Mouse (Mus musculus) layer of hippocampus, adult 8-10 months (tissue): ENCODE results near the gene Tprn. TPM values are rescaled to one million over a fixed set of nuclear protein-coding genes. Genes with fewer than 3 reads are reported as not detected.

Experiments
- DNase-seq, 2 experiments: peaks; one replicate each; pipeline ENCODE4 v3.0.0; 2022; ENCODE audit warnings: low spot score in 2 of 2
- total RNA-seq, 4 experiments: library from RNA; stranded (reverse); gene quantifications; 2 replicates each; pipeline ENCODE4 v1.2.4; 2022

Gene Tprn
- total RNA-seq, 4 experiments from 2014 or later, result 19.9 to 27.8 (median 24.3) TPM

DNA sequence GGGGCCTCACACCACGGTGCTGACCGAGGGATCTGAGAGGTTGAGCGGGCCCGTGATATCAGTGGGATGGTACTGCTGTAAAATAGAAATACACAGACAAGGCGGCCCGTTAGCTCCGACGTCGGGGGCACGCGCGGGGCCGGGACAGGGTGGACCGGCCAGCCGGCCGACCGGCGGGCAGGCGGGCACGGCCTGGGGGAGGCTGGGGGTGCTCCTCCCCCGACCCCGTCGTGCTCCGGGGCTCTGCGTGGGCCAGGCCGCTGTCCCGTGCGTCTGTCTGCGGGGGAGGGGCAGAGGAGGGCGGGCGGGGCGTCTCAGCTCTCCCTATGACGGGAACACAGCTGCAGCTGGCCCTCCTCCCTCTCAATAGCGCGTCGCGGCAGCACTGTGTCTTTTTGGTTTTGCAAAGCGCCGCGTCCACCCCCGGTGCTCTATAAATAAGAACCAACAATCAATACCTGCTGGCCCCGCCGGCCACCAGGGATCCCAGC is 29.7 kb downstream of the Tprn start:
- peak in 1 of 2 experiments; percentile 38 for DNase-seq

GRCm38 (mm10) chr2:25292856-25293255 is 30.4 kb downstream of the Tprn start:
- DNase-seq, result peak in 1 of 2 experiments; percentile 66

GRCm38 (mm10) chr2:25293706-25294105 is 31.3 kb downstream of the Tprn start:
- DNase-seq, result no peak

DNA sequence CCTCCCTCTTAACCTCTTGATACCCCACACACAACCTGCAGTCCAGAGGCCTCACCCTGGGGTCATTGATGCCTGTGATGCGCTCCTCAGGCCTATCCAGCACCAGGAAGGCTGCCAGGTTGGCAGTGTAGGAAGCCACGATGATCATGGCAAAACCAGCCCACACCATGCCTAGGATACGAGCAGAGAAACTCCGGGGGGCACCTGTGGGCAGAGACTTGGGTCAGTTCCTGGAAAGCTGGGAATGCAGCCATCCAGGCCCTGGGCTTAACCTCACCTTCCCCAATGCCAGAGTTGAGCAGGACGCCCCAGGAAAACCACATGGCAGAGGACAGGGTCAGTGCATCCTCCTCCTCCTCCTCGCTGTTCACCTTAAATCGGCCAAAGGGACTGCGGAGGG is 34.7 kb downstream of the Tprn start:
- DNase-seq, result no peak

GRCm38 (mm10) chr2:25298046-25298445 is 35.6 kb downstream of the Tprn start:
- no peak for DNase-seq

DNA sequence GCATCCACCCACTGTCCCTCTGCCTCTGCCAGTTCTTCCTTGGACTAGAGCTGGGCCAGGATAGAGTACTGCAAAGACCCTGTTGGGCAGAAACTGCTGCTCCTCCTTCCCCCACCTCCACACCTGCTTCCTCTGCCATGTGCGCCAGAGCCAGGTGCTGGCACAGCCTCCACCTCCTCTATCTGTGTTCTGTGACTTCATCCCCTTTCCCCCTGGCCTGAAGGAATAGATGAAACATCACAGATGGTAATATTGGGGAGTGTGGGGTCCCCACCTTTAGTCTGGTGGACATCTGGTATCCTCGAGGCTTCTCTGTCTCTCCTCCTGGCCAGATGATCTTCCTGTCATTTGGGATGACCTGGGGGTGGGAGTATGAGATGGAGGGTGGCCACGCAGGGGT is 41.0 kb downstream of the Tprn start:
- no peak for DNase-seq

DNA sequence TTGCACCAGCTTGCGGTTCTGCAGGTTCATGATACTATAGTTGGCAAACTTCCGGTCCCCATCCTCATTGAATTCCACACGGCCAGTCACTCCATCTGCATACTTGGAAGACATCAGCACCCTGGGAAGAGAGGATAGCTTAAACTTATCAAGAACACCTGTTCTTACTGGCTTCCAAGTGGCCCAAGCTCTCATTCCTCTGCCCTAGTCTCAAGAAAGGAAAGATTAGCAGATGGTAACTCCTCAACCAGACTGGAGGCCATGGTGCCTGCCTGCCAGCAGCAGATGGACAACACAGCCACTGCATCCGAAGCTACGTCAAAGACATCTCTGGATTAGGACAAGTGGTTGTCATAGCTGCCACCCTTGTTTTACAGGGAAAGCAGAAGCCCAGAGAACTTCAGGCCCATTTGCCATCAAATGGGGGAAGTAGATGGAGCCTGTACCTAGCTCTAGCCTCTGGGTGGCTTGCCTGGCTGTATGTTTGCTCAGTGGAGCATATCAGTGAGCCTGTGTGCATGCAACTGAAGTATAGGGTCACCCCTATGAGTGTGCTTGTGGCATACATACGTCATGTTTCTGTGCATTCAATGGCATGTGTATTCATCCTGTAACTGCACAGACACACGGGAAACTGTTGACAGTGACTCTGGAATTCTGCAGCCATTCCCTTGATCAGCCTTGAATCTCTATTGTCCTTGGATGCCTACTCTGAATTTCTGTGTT is 41.7 kb downstream of the Tprn start:
- no peak for DNase-seq

- DNase-seq, result peak in 1 of 2 experiments; percentile 36
Observed at GRCm38 (mm10) chr2:25304657-25305541, 42.5 kb downstream of the Tprn start.

GRCm38 (mm10) chr2:25305587-25306359 is 43.4 kb downstream of the Tprn start:
- no peak for DNase-seq

DNA sequence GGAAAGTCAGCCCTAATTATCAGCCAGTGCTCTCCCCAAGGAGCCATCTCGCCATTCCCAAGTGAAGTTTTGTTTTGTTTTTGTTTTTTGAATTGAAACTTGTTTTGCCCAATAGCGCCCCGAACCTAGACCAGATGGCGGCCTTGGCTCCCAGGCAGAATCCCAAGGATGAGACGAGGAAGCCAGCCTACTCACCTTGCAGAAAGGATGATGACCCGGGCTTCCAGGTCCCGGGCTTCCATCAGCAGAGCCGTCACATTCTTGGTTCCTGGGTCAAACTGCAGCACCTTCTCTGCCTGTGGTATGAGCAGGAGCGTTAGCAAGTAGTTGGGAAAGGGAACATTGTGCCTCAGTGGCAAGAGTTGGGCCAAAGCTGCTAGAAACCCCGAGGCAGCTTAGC is 47.8 kb downstream of the Tprn start:
- DNase-seq, result no peak

DNA sequence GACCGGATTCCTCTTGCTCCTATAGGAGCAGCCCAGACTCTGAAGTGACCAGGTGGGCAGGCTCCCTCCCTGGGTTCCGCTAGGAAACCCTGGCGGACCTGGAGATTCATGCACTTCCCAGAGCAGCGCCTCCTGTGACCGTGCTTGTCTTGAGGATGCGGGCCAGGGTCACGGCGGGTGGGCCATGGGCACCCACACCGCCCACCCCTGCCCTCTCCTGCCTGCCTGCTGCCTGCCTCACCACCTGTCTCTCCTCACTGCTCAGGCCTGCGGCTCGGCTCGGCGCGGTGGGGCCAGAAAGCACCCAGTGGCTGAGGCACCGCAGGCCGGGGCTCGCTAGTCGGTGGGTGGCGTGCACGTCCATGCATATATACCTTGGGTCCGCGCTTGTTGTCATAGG is 48.6 kb downstream of the Tprn start:
- DNase-seq, result no peak

DNA sequence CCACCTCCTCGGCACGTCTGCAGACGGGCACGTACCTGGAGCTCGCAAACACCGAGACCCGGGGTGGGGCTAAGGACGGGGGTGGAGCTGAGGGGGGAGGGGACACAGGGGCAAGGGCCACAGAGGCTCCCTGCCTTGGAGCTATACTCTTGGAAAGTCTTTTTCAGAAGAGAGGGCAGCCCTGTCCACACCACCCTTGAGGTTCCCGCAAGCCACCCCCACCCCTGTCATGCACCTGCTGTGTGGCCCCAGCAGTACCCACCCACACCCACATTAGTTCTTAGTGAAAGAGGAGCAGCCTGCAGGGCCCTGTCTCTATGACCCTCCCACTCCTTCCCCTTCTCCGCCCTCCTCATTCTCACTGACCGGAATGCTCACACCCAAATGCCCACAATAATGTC is 49.1 kb downstream of the Tprn start:
- no peak for DNase-seq

GRCm38 (mm10) chr2:25318119-25318966 is 55.9 kb downstream of the Tprn start:
- no peak for DNase-seq

DNA sequence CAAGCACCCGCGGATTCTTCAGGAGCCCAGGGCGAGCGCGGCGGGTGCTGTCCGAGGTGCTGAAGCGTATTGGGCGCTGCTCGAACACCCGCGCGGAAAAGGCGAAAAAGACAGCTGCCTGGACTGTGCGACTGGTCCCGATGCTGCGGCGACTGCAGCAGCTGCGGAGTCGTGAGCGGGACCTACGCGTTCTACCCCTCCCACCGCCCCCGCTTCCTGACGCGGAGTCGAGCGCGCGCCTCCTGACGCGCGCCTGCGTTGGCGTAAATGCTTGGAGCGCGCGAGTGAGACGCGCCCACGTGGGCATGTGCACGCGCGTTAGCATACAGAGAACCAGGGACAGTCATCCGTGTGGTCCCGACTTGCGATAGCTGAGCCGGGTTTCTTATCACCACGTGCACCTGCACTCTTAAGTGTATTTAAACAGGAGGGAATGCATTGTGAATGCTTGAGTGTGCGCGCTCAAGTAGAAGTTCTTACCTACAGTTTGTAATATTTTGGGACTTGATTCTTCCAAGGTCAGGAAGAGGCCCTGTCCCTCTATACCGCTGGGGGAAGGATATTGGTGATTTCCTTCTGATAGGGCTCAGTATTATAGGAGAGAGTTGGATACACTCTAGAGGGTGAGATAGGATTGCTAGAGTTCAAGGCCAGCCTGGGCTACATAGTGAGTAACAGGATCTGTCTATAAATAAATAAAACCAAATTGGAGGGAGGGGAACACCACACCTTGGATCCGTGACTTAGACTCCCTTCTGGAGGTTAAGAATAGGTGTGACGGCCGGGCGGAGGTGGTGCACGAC is 56.8 kb downstream of the Tprn start, which contains the start of gene Grin1:
Gene Grin1 (minus strand): TSS at position 217 of the 803 bp plus-strand sequence.
- DNase-seq, result peak; percentile 82 to 88

Other genes starting within 250 kb of the Tprn start
- 100 to 1,000 TPM; 768 to 931 (median 837) TPM for gene Nsmf, start 208.3 kb upstream of the Tprn start, total RNA-seq
- gene Entpd8, start 182.3 kb upstream of the Tprn start, total RNA-seq, result not detected
- not detected for gene Noxa1, start 167.5 kb upstream of the Tprn start, total RNA-seq
- 10 to 100 TPM; 16.9 to 20.4 (median 19.5) TPM for gene Nrarp, start 81.9 kb upstream of the Tprn start, total RNA-seq
- 1 to 10 TPM; 2.2 to 4.6 (median 2.8) TPM for gene Tor4a, start 65.7 kb upstream of the Tprn start, total RNA-seq
- gene Nelfb, start 51.1 kb upstream of the Tprn start, total RNA-seq, result 10 to 100 TPM; 56.7 to 64.9 (median 64.0) TPM
- gene Stpg3, start 48.0 kb upstream of the Tprn start, total RNA-seq, result under 1 TPM in 2 of 4 experiments, not detected in 2; 0.27 to 0.29 TPM
- gene Fam166a, start 43.9 kb upstream of the Tprn start, total RNA-seq, result not detected
- gene Tubb4b, start 37.9 kb upstream of the Tprn start, total RNA-seq, result 100 to 1,000 TPM; 303 to 348 (median 313) TPM
- not detected for gene Slc34a3, start 28.3 kb upstream of the Tprn start, total RNA-seq
- not detected for gene Rnf224, start 25.8 kb upstream of the Tprn start, total RNA-seq
- 100 to 1,000 TPM; 219 to 241 (median 229) TPM for gene Rnf208, start 20.4 kb upstream of the Tprn start, total RNA-seq
- gene Cysrt1, start 20.2 kb upstream of the Tprn start, total RNA-seq, result not detected
- 1 to 10 TPM; 3.3 to 5.5 (median 4.4) TPM for gene AL732309.1, start 15.8 kb upstream of the Tprn start, total RNA-seq
- gene Tmem203, start 7.2 kb upstream of the Tprn start, total RNA-seq, result 10 to 100 TPM; 27.0 to 44.4 (median 33.9) TPM
- 10 to 100 TPM; 59.0 to 71.0 (median 64.3) TPM for gene Ssna1, start 9.8 kb downstream of the Tprn start, total RNA-seq
- gene Anapc2, start 9.9 kb downstream of the Tprn start, total RNA-seq, result 100 to 1,000 TPM in 2 of 4 experiments, 10 to 100 TPM in 2; 87.9 to 110 (median 99.0) TPM
- gene Tmem210, start 25.5 kb downstream of the Tprn start, total RNA-seq, result not detected
- not detected for gene Lrrc26, start 27.3 kb downstream of the Tprn start, total RNA-seq
- gene Grin1, start 56.6 kb downstream of the Tprn start, total RNA-seq, result 100 to 1,000 TPM; 366 to 436 (median 415) TPM
- 10 to 100 TPM; 53.7 to 68.2 (median 59.6) TPM for gene Man1b1, start 69.7 kb downstream of the Tprn start, total RNA-seq
- 10 to 100 TPM; 38.9 to 52.9 (median 45.4) TPM for gene Dpp7, start 93.7 kb downstream of the Tprn start, total RNA-seq
- gene Uap1l1, start 103.1 kb downstream of the Tprn start, total RNA-seq, result 10 to 100 TPM; 12.0 to 28.7 (median 20.3) TPM
- gene Sapcd2, start 109.7 kb downstream of the Tprn start, total RNA-seq, result 1 to 10 TPM; 2.4 to 4.6 (median 4.2) TPM
- 10 to 100 TPM; 14.6 to 20.7 (median 16.8) TPM for gene Entpd2, start 133.3 kb downstream of the Tprn start, total RNA-seq
- gene Npdc1, start 136.7 kb downstream of the Tprn start, total RNA-seq, result 100 to 1,000 TPM; 390 to 435 (median 411) TPM
- under 1 TPM; 0.35 to 0.98 (median 0.44) TPM for gene Fut7, start 160.6 kb downstream of the Tprn start, total RNA-seq
- 100 to 1,000 TPM; 165 to 186 (median 183) TPM for gene Abca2, start 166.1 kb downstream of the Tprn start, total RNA-seq
- under 1 TPM in 2 of 4 experiments, not detected in 2; 0.43 to 0.92 TPM for gene Clic3, start 194.2 kb downstream of the Tprn start, total RNA-seq
- gene Paxx, start 198.5 kb downstream of the Tprn start, total RNA-seq, result 10 to 100 TPM; 60.3 to 63.5 (median 61.8) TPM
- gene Ptgds, start 207.4 kb downstream of the Tprn start, total RNA-seq, result 1,000 to 10,000 TPM in 3 of 4 experiments, 100 to 1,000 TPM in 1; 912 to 1,488 (median 1,209) TPM
- gene Lcn12, start 231.3 kb downstream of the Tprn start, total RNA-seq, result not detected
- 100 to 1,000 TPM; 116 to 120 (median 118) TPM for gene Fbxw5, start 238.1 kb downstream of the Tprn start, total RNA-seq
- 1 to 10 TPM in 3 of 4 experiments, under 1 TPM in 1; 0.77 to 1.4 (median 1.2) TPM for gene C8g, start 239.1 kb downstream of the Tprn start, total RNA-seq